Mouse (Mus musculus): Measurements from ENCODE around the gene Cfap43. TPM values are rescaled to one million over a fixed set of nuclear protein-coding genes. Genes with fewer than 3 reads are reported as not detected.
A peak's percentile ranks its signal among the peaks of the same experiment; 100 is the strongest.

Cfap43 gene
- polyA plus RNA-seq, 1 experiment from 2014 or later: 0.97 TPM

- no peak overlapping the region for H3K4me2 ChIP-seq (replicated peaks; ENCODE audit: low read depth, low read length)
- no peaks in the 10 kb centered on the region for H3K9me3 ChIP-seq (ENCODE audit: control insufficient read depth, low read depth, low read length)
- H3K36me3 ChIP-seq (ENCODE audit: control insufficient read depth, insufficient read depth, low read length): no peaks in the 10 kb centered on the region
- no peak overlapping the region for H3K9ac ChIP-seq (replicated peaks; ENCODE audit: low read depth, low read length)
- no peaks in the 10 kb centered on the region for H3K4me1 ChIP-seq (ENCODE audit: control insufficient read depth, insufficient read depth, low read length)
- H3K27me3 ChIP-seq (ENCODE audit: control insufficient read depth, insufficient read depth, low read length): no peaks in the 10 kb centered on the region; the same call in 1 of the 2 replicates
- H3K27ac ChIP-seq (ENCODE audit: low read length): no peak overlapping the region
- no peak for ATAC-seq (ENCODE audit: insufficient number of reproducible peaks, insufficient read depth, low FRiP score, low read depth)
- H3K4me3 ChIP-seq (ENCODE audit: low read depth, low read length): no peak overlapping the region
- 86% methylated on average over 11 of the region's 11 CpGs for WGBS
Observed at GRCm38 (mm10) chr19:47936490-47936889, 17.4 kb upstream of the Cfap43 start.

DNA sequence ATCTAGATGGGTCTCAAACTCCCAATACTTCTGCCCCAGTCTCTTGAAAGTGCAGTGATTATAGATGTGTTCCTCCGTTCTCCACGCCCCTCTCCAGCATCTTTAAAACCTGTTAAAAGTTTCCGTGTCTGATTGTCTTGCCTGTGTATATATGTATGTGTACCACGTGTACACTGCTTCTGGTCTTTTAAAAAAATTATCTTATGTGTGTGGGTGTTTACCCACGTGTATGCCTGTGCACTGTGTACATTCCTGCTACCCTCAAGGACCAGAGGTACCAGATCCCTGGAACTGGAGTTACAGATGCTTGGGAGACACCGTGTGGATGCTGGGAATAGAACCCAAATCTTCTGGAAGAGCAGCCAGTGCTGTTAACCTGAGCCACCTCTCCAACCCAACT, 16.4 kb upstream of the Cfap43 start:
- Histone ChIP-seq H3K27me3 (ENCODE audit: control insufficient read depth, insufficient read depth, low read length) (no peaks in the 10 kb centered on the region; the same call in 1 of the 2 replicates), H3K4me3 (ENCODE audit: low read depth, low read length) (no peak overlapping the region), H3K4me1 (ENCODE audit: control insufficient read depth, insufficient read depth, low read length) (no peaks in the 10 kb centered on the region; the same call in 1 of the 2 replicates), H3K9ac (replicated peaks; ENCODE audit: low read depth, low read length) (no peak overlapping the region), H3K27ac (ENCODE audit: low read length) (no peak overlapping the region), H3K36me3 (ENCODE audit: control insufficient read depth, insufficient read depth, low read length) (no peaks in the 10 kb centered on the region), H3K9me3 (ENCODE audit: control insufficient read depth, low read depth, low read length) (no peaks in the 10 kb centered on the region), H3K4me2 (replicated peaks; ENCODE audit: low read depth, low read length) (no peak overlapping the region)
- no peak for ATAC-seq (ENCODE audit: insufficient number of reproducible peaks, insufficient read depth, low FRiP score, low read depth)
- 76% methylated on average over 6 of the region's 6 CpGs for WGBS

GRCm38 (mm10) chr19:47934636-47935238, 15.7 kb upstream of the Cfap43 start:
- Histone ChIP-seq H3K27me3 (ENCODE audit: control insufficient read depth, insufficient read depth, low read length) (no peaks in the 10 kb centered on the region), H3K4me2 (replicated peaks; ENCODE audit: low read depth, low read length) (no peak overlapping the region), H3K4me3 (ENCODE audit: low read depth, low read length) (no peak overlapping the region), H3K36me3 (ENCODE audit: control insufficient read depth, insufficient read depth, low read length) (no peaks in the 10 kb centered on the region), H3K4me1 (ENCODE audit: control insufficient read depth, insufficient read depth, low read length) (peaks cover under 1% of the 10 kb centered on the region; the same call in 1 of the 2 replicates), H3K9ac (replicated peaks; ENCODE audit: low read depth, low read length) (no peak overlapping the region), H3K27ac (ENCODE audit: low read length) (no peak overlapping the region), H3K9me3 (ENCODE audit: control insufficient read depth, low read depth, low read length) (no peaks in the 10 kb centered on the region)
- 55% methylated on average over 16 of the region's 16 CpGs for WGBS
- ATAC-seq (ENCODE audit: insufficient number of reproducible peaks, insufficient read depth, low FRiP score, low read depth): no peak

GRCm38 (mm10) chr19:47934146-47934545, 15.1 kb upstream of the Cfap43 start:
- peaks cover 6% of the 10 kb centered on the region; the same call in 1 of the 2 replicates for H3K4me1 ChIP-seq (ENCODE audit: control insufficient read depth, insufficient read depth, low read length)
- no peak overlapping the region for H3K27ac ChIP-seq (ENCODE audit: low read length)
- no peaks in the 10 kb centered on the region for H3K27me3 ChIP-seq (ENCODE audit: control insufficient read depth, insufficient read depth, low read length)
- no peaks in the 10 kb centered on the region for H3K36me3 ChIP-seq (ENCODE audit: control insufficient read depth, insufficient read depth, low read length)
- no peak overlapping the region for H3K4me3 ChIP-seq (ENCODE audit: low read depth, low read length)
- WGBS: 90% methylated on average over 8 of the region's 8 CpGs
- no peak overlapping the region for H3K4me2 ChIP-seq (replicated peaks; ENCODE audit: low read depth, low read length)
- no peak for ATAC-seq (ENCODE audit: insufficient number of reproducible peaks, insufficient read depth, low FRiP score, low read depth)
- H3K9me3 ChIP-seq (ENCODE audit: control insufficient read depth, low read depth, low read length): no peaks in the 10 kb centered on the region
- H3K9ac ChIP-seq (replicated peaks; ENCODE audit: low read depth, low read length): no peak overlapping the region

DNA sequence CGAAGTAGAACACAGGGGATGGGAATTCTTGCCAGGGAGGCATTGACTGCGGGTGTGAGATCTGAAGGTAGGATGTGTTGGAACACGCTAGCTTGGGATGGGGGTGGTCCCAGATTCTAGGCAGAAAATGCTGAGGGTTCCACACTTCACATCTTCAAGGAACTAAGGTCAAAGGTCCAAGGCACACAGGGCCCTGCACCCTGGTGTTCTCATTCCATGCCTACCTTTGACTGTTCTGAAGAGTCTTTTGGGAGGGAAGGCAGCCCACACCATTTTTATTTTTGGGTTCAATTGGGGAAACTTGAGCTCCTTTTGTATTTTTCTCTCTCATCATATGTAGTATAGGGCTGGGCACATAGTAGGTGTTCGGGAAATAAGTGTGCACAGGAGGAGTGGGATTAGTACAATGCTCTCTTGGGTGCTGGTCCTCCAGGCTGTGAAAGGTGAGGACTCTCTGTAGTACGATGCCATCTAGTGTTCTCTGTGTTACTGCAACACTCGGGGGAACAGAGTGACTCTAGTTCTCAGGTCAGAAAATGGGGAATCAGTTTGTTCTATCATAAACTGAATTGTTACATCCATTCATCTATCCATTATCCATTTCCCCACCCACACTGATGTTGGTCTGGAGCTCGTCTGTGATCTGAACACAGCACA, 13.0 kb upstream of the Cfap43 start:
- H3K27me3 ChIP-seq (ENCODE audit: control insufficient read depth, insufficient read depth, low read length): no peaks in the 10 kb centered on the region
- peaks cover 6% of the 10 kb centered on the region; the same call in 1 of the 2 replicates for H3K4me1 ChIP-seq (ENCODE audit: control insufficient read depth, insufficient read depth, low read length)
- H3K27ac ChIP-seq (ENCODE audit: low read length): no peak overlapping the region
- 0 out of 2 replicates have a peak, but pooled peaks have one; percentile 21 for ATAC-seq (ENCODE audit: insufficient number of reproducible peaks, insufficient read depth, low FRiP score, low read depth)
- WGBS: 37% methylated on average over 7 of the region's 7 CpGs
- H3K36me3 ChIP-seq (ENCODE audit: control insufficient read depth, insufficient read depth, low read length): no peaks in the 10 kb centered on the region
- H3K9me3 ChIP-seq (ENCODE audit: control insufficient read depth, low read depth, low read length): no peaks in the 10 kb centered on the region
- no peak overlapping the region for H3K9ac ChIP-seq (replicated peaks; ENCODE audit: low read depth, low read length)
- H3K4me3 ChIP-seq (ENCODE audit: low read depth, low read length): no peak overlapping the region
- H3K4me2 ChIP-seq (replicated peaks; ENCODE audit: low read depth, low read length): no peak overlapping the region

DNA sequence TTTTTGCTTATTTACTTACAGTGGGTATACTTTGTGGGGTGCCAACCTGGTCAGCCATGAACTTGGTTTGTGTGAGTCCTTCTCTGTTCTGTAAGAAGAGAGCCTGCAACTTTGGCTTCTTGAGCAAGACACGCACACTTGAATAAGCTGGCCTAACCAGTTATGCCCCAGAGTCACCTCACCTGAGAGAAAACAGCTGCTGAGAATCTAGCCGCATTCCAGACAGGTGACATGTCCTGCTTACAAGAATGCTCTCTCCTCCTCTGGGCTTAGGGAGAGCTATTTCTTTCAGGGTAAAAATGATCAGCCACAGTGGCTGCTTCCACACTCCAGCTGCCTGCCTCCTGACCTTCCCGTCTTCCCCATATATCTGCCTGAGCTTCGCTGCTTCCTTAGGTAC, 10.0 kb upstream of the Cfap43 start:
- ATAC-seq (ENCODE audit: insufficient number of reproducible peaks, insufficient read depth, low FRiP score, low read depth): no peak
- Histone ChIP-seq H3K4me1 (ENCODE audit: control insufficient read depth, insufficient read depth, low read length) (peaks cover 6% of the 10 kb centered on the region; the same call in 1 of the 2 replicates), H3K4me3 (ENCODE audit: low read depth, low read length) (no peak overlapping the region), H3K9ac (replicated peaks; ENCODE audit: low read depth, low read length) (no peak overlapping the region), H3K36me3 (ENCODE audit: control insufficient read depth, insufficient read depth, low read length) (no peaks in the 10 kb centered on the region), H3K27me3 (ENCODE audit: control insufficient read depth, insufficient read depth, low read length) (no peaks in the 10 kb centered on the region), H3K4me2 (replicated peaks; ENCODE audit: low read depth, low read length) (no peak overlapping the region), H3K27ac (ENCODE audit: low read length) (no peak overlapping the region), H3K9me3 (ENCODE audit: control insufficient read depth, low read depth, low read length) (no peaks in the 10 kb centered on the region)
- 48% methylated on average over 4 of the region's 4 CpGs for WGBS

DNA sequence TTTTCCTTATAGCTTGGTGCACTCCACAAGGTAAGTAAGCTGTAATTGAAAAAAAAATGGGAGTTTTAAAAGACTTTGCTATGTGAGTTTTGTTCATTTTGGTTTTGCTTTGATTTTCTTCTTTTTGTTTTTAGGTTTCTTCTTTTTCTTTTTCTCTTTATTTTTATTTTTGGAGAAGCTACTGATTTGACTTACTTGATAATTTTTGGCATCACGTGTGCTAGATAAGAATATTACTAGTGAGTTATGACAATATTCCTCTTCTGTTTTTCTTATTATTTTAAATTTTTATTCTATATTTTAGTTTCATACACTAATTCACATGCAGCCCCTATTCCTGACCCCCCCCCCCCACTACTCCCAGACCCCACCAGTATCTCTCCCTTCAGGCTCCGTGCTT, 7.9 kb upstream of the Cfap43 start:
- 90% methylated on average over 2 of the region's 2 CpGs for WGBS
- no peaks in the 10 kb centered on the region for H3K27me3 ChIP-seq (ENCODE audit: control insufficient read depth, insufficient read depth, low read length)
- H3K36me3 ChIP-seq (ENCODE audit: control insufficient read depth, insufficient read depth, low read length): no peaks in the 10 kb centered on the region
- peaks cover 6% of the 10 kb centered on the region; the same call in 1 of the 2 replicates for H3K4me1 ChIP-seq (ENCODE audit: control insufficient read depth, insufficient read depth, low read length)
- no peak for ATAC-seq (ENCODE audit: insufficient number of reproducible peaks, insufficient read depth, low FRiP score, low read depth)
- no peak overlapping the region for H3K4me3 ChIP-seq (ENCODE audit: low read depth, low read length)
- H3K27ac ChIP-seq (ENCODE audit: low read length): no peak overlapping the region
- no peak overlapping the region for H3K4me2 ChIP-seq (replicated peaks; ENCODE audit: low read depth, low read length)
- no peak overlapping the region for H3K9ac ChIP-seq (replicated peaks; ENCODE audit: low read depth, low read length)
- H3K9me3 ChIP-seq (ENCODE audit: control insufficient read depth, low read depth, low read length): no peaks in the 10 kb centered on the region

- Histone ChIP-seq H3K9me3 (ENCODE audit: control insufficient read depth, low read depth, low read length) (no peaks in the 10 kb centered on the region), H3K9ac (replicated peaks; ENCODE audit: low read depth, low read length) (no peak overlapping the region), H3K4me1 (ENCODE audit: control insufficient read depth, insufficient read depth, low read length) (0 out of 2 replicates have a peak, but pooled peaks cover 6% of the 10 kb centered on the region), H3K27ac (ENCODE audit: low read length) (no peak overlapping the region), H3K27me3 (ENCODE audit: control insufficient read depth, insufficient read depth, low read length) (no peaks in the 10 kb centered on the region), H3K36me3 (ENCODE audit: control insufficient read depth, insufficient read depth, low read length) (no peaks in the 10 kb centered on the region), H3K4me3 (ENCODE audit: low read depth, low read length) (no peak overlapping the region), H3K4me2 (replicated peaks; ENCODE audit: low read depth, low read length) (no peak overlapping the region)
- WGBS: 78% methylated on average over 7 of the region's 7 CpGs
- ATAC-seq (ENCODE audit: insufficient number of reproducible peaks, insufficient read depth, low FRiP score, low read depth): no peak
Observed at GRCm38 (mm10) chr19:47925819-47926218, 6.7 kb upstream of the Cfap43 start.

All from stomach, embryonic 14.5 days (tissue).